Mouse (Mus musculus) heart, postnatal 10 days (tissue): ENCODE data around the gene Cdk2. TPM values are rescaled to one million over a fixed set of nuclear protein-coding genes. Genes with fewer than 3 reads are reported as not detected.

Experiments used
- DNase-seq, 2 experiments: peaks; one replicate each; pipeline ENCODE4 v3.0.0; 2021
- intact Hi-C: fragments of 180-260 bp; cut with DNase I; formaldehyde crosslinking; loops from one replicate; pipeline ENCODE4 v1.15.1; 2025
- total RNA-seq, 2 experiments: library from RNA; stranded (reverse); gene quantifications; 2 replicates each; pipeline ENCODE4 v1.2.3; 2021

Cdk2 gene
- total RNA-seq, 2 experiments from 2014 or later, result 30.6 to 36.4 TPM

- intact Hi-C loops, result no loop called here
- no peak for DNase-seq
Measured at GRCm38 (mm10) chr10:128663441-128664220, 41.2 kb downstream of the Cdk2 start.

- no peak for DNase-seq
- intact Hi-C loops, result no loop called here
Measured at GRCm38 (mm10) chr10:128662465-128662864, 42.4 kb downstream of the Cdk2 start.

GRCm38 (mm10) chr10:128659490-128659889 lies 45.3 kb downstream of the Cdk2 start:
- DNase-seq, result no peak
- intact Hi-C loops, result no loop called here

GRCm38 (mm10) chr10:128657844-128658243 lies 47.0 kb downstream of the Cdk2 start:
- DNase-seq, result no peak
- intact Hi-C loops, result no loop called here

GRCm38 (mm10) chr10:128656731-128657130 lies 48.1 kb downstream of the Cdk2 start:
- intact Hi-C loops, result no loop called here
- no peak for DNase-seq

- intact Hi-C loops, result no loop called here
- DNase-seq, result no peak
Measured at GRCm38 (mm10) chr10:128655254-128655653, 49.6 kb downstream of the Cdk2 start.

- no peak for DNase-seq
- intact Hi-C loops, result no loop called here
Measured at GRCm38 (mm10) chr10:128653866-128654265, 51.0 kb downstream of the Cdk2 start.

Other genes with a start within 250 kb of the Cdk2 start
- gene Smarcc2, start 245.8 kb downstream of the Cdk2 start, total RNA-seq, result 10 to 100 TPM; 83.6 to 95.9 TPM
- 100 to 1,000 TPM; 500 to 506 TPM for gene Myl6, start 210.9 kb downstream of the Cdk2 start, total RNA-seq
- gene Myl6b, start 206.3 kb downstream of the Cdk2 start, total RNA-seq, result 1 to 10 TPM; 4.1 to 4.5 TPM
- 10 to 100 TPM; 28.5 to 29.9 TPM for gene Esyt1, start 179.2 kb downstream of the Cdk2 start, total RNA-seq
- gene Zc3h10, start 157.3 kb downstream of the Cdk2 start, total RNA-seq, result 10 to 100 TPM in 1 of 2 experiments, 1 to 10 TPM in 1; 9.8 to 10.1 TPM
- gene Rpl41, start 155.7 kb downstream of the Cdk2 start, total RNA-seq, result 1,000 to 10,000 TPM; 2,064 to 2,152 TPM
- 10 to 100 TPM; 60.0 to 64.4 TPM for gene Pa2g4, start 139.0 kb downstream of the Cdk2 start, total RNA-seq
- 1 to 10 TPM; 7.7 to 8.6 TPM for gene Erbb3, start 115.4 kb downstream of the Cdk2 start, total RNA-seq
- gene Rps26, start 78.3 kb downstream of the Cdk2 start, total RNA-seq, result 100 to 1,000 TPM; 395 TPM
- 1 to 10 TPM; 1.8 to 2.0 TPM for gene Ikzf4, start 59.0 kb downstream of the Cdk2 start, total RNA-seq
- 10 to 100 TPM; 14.4 to 16.3 TPM for gene Suox, start 31.0 kb downstream of the Cdk2 start, total RNA-seq
- gene Rab5b, start 8.8 kb downstream of the Cdk2 start, total RNA-seq, result 10 to 100 TPM; 74.3 to 78.1 TPM
- gene Pmel, start 836 bp downstream of the Cdk2 start, total RNA-seq, result 1 to 10 TPM; 2.1 to 2.2 TPM
- 10 to 100 TPM; 10.3 to 11.9 TPM for gene Dgka, start 39.8 kb upstream of the Cdk2 start, total RNA-seq
- gene Pym1, start 42.9 kb upstream of the Cdk2 start, total RNA-seq, result 10 to 100 TPM; 14.5 to 18.4 TPM
- gene Mmp19, start 85.9 kb upstream of the Cdk2 start, total RNA-seq, result 1 to 10 TPM; 3.4 to 5.4 TPM
- 10 to 100 TPM; 49.1 to 52.0 TPM for gene Dnajc14, start 99.0 kb upstream of the Cdk2 start, total RNA-seq
- 10 to 100 TPM; 12.7 to 13.3 TPM for gene Tmem198b, start 99.3 kb upstream of the Cdk2 start, total RNA-seq
- 10 to 100 TPM; 47.2 to 52.6 TPM for gene Sarnp, start 112.3 kb upstream of the Cdk2 start, total RNA-seq
- 1 to 10 TPM; 6.5 to 9.8 TPM for gene Ormdl2, start 116.6 kb upstream of the Cdk2 start, total RNA-seq
- 1 to 10 TPM; 3.1 to 4.0 TPM for gene Gdf11, start 186.7 kb upstream of the Cdk2 start, total RNA-seq
- 100 to 1,000 TPM; 203 to 239 TPM for gene Cd63, start 196.0 kb upstream of the Cdk2 start, total RNA-seq
- 1 to 10 TPM; 5.9 to 9.7 TPM for gene Rdh5, start 217.9 kb upstream of the Cdk2 start, total RNA-seq
- 100 to 1,000 TPM; 188 to 198 TPM for gene Bloc1s1, start 219.0 kb upstream of the Cdk2 start, total RNA-seq
- gene Itga7, start 228.8 kb upstream of the Cdk2 start, total RNA-seq, result 100 to 1,000 TPM; 125 to 136 TPM